Mouse (Mus musculus): Measurements from ENCODE around the gene Pitpna.

GRCm38 (mm10) chr11:75635315-75635714 lies 47.4 kb downstream of the Pitpna start:
- TF ChIP-seq POLR2A (IDR thresholded peaks at IDR 0.05; ENCODE audit: insufficient read depth, low read depth, low read length) (no peak), CTCF (IDR thresholded peaks at IDR 0.05) (no peak), EP300 (IDR thresholded peaks at IDR 0.05; ENCODE audit: insufficient read depth, low read depth, low read length) (peak; percentile 71; the same call in 1 of the 2 replicates)

All from heart, adult 2 months (tissue).